Mouse (Mus musculus): Measurements from ENCODE around the gene Tbl3.

The Tbl3 gene

DNA sequence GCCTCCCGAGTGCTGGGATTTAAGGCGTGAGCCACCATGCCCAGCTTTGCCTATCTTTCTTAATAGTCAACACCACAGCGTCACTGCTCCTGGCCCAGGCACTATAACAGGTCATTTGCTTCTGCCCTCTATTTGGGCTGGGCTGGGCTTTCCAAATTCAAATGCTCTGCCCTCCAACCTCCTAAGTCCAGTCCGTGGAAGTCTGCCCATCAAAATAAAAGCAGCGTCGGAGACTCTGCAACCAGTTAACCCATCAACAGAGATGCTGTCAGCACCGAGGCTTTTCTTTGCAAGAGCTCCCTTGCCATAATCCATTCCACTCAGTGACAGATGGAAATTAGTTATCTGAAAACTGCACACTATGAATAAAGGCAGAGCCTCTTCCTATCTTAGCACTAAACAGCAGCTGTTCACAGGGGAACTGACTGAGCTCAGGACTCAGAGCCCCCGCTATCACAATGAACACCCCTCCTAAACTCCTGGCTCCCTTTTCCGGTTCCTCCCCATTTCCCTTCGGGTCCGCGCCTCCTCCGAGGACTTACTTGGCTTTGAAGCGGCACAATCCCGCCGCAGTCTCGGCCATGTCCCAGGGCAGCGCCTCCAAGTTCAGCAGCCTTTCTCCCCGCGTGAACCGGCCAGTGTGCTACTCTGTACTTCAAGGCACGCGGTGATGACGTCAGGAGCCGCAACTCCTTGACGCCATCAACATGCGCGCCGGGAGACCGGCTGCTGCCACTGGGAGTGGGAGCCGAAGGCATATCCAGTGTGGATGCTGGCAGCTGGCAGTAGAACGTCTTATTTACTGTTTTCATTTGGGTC lies at the start of gene Tbl3:
TSS of gene Tbl3 (minus strand) at position 679 of the 819 bp plus-strand sequence.
- peak; percentile 92 for DNase-seq (ENCODE audit: low spot score)

DNA sequence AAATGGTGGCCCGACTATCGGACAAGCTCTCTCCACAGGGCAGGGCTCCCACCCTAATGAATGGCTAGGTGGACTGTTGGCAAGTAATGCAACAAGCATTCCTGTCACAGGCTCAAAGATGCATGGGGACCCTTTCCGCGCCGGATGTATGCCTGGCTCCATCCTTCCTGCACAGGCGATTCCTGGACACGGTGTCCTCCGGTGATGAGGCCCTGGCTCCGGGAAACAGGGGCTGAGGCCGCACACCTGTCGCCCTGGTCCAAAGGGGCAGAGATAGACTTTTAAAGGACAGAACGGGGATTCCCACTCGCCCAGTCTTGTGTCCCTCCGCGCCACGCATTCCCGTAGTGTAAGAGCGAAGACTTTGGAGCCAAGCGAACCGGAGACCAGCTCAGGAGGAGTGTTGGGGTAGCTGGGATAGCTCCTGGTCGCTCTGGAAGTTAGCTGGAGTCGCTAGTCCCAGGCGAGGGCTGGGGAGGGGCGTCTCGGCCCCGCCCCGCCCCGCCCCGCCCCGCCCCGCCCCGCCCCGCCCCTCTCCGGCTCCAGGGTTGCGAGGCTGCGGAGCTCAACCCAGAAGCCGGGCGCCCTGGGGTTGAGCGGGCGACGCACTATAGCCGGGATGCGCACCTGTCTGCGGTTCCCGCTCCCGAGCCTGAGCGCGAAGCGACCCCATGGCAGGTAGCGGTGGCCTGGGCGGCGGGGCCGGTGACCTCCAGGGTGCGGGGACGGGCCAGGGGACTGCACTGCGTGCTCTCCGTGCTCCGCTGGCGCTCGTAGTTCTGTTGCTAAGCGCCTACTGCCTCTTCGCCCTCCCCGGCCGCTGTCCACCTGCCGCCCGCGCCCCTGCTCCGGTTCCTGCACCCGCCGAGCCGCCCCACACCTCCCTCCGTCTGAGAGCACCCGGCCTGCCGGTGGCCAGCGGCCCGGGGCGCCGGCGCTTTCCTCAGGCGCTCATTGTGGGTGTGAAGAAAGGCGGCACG lies 45.2 kb upstream of the Tbl3 start, which contains the start of gene Hs3st6:
TSS of gene Hs3st6 (plus strand) at position 574 of the 980 bp plus-strand sequence.
- DNase-seq (ENCODE audit: low spot score), result peak; percentile 9

- DNase-seq (ENCODE audit: low spot score), result no peak
Observed at GRCm38 (mm10) chr17:24751528-24751927, 44.1 kb upstream of the Tbl3 start.

- no peak for DNase-seq (ENCODE audit: low spot score)
Observed at GRCm38 (mm10) chr17:24746986-24747385, 39.5 kb upstream of the Tbl3 start.

GRCm38 (mm10) chr17:24745526-24746497 lies 38.4 kb upstream of the Tbl3 start:
- DNase-seq (ENCODE audit: low spot score), result peak; percentile 79

GRCm38 (mm10) chr17:24744381-24744780 lies 36.9 kb upstream of the Tbl3 start:
- DNase-seq (ENCODE audit: low spot score), result no peak

DNA sequence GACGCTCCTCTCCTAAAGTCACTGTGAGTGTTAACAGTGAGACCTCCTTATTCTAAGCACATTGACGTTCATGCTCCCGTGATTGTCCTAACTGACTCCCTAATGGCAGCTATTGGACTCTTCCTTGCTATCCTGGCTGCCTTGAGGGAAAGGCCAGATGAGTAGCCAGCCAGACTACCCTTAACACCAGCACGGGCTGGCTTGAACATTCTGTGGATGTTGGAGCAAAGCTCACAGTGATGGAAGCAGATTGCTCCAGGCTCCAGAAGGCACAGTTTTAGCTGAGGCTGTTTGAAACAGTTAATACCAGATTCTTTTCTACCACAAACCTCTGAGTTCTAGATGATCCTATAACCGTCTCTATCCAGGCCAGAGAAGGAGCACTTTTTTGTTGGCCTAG lies 36.4 kb upstream of the Tbl3 start:
- no peak for DNase-seq (ENCODE audit: low spot score)

- DNase-seq (ENCODE audit: low spot score), result no peak
Observed at GRCm38 (mm10) chr17:24742307-24742706, 34.8 kb upstream of the Tbl3 start.

GRCm38 (mm10) chr17:24739926-24740325 lies 32.5 kb upstream of the Tbl3 start:
- DNase-seq (ENCODE audit: low spot score), result no peak

- no peak for DNase-seq (ENCODE audit: low spot score)
Observed at GRCm38 (mm10) chr17:24738238-24738637, 30.8 kb upstream of the Tbl3 start.

GRCm38 (mm10) chr17:24737135-24737810 lies 29.8 kb upstream of the Tbl3 start:
- no peak for DNase-seq (ENCODE audit: low spot score)

DNA sequence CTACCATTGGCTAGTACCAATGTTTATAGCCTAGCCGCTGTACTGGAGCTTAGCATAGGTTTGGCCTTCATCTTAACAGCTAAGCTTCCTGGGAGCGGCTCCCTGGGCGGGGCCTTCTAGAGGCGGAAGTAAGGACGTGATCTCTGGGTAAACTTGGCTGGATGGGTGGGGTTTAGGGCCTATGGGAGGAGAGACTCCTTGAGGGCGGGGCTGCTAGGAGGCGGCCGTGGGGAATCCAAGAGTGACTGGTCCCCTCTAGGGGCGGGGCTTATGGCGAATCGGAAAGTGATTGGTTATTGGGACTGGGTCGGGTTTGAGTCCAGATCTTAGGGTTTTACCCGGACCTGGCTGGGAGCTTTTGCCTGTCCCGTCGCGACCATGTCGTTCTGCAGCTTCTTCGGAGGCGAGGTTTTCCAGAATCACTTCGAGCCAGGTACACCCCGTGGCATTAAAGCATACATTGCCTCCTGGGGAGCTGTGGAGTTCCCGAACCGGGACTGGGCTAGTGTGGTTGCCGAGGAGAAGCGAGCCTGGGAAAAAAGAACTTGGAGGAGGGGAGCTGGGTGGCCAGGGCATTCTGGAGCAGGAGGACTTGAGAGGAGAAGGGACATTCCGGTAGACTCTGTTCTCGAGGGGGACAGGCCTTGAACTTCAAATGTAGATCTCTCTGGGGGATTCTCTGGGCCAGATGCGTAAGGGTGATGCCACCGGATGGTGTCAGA lies 29.0 kb upstream of the Tbl3 start, which contains the start of gene Msrb1:
TSS of gene Msrb1 (plus strand) at position 313 of the 722 bp plus-strand sequence.
- peak; percentile 95 for DNase-seq (ENCODE audit: low spot score)

GRCm38 (mm10) chr17:24735446-24735845 lies 28.0 kb upstream of the Tbl3 start:
- no peak for DNase-seq (ENCODE audit: low spot score)

DNA sequence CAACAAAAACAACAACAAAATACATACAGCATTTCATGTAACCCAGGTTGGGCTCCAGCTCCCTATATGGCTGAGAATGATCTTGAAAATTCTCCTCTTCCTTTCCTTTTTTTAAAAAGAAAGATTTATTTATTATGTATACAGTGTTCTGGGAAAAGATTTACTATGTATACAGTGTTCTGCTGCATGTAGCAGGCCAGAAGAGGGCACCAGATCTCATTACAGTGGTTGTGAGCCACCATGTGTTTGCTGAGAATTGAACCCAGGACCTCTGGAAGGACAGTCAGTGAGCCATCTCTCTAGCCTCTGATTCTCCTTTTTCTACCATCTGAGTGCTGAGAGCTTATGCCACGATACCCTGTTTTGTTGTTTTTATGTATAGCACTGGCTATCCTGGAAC lies 27.1 kb upstream of the Tbl3 start:
- DNase-seq (ENCODE audit: low spot score), result no peak

DNA sequence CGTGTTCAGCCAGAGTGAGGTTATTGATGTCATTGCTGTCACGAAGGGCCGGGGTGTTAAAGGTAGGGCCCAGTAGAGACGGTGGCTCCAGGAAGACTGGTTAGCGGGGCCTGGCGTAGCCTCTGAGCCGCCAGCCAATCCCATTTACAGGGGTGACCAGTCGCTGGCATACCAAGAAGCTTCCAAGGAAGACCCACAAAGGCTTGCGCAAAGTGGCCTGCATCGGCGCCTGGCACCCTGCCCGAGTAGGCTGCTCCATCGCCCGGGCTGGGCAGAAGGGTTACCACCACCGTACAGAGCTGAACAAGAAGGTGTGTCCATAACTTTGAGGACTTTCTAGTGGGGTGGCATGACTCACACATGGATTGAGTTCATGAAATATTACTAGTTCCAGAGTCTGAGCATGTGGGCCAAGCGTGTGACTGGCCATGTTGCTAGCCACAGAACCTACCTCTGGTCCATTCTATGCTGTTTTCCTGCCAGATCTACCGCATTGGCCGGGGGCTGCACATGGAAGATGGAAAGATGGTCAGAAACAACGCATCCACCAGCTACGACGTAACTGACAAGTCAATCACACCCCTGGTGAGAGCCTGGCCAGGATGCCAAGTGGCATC lies 26.1 kb upstream of the Tbl3 start:
- no peak for DNase-seq (ENCODE audit: low spot score)

- no peak for DNase-seq (ENCODE audit: low spot score)
Observed at GRCm38 (mm10) chr17:24732233-24732935, 24.9 kb upstream of the Tbl3 start.

DNA sequence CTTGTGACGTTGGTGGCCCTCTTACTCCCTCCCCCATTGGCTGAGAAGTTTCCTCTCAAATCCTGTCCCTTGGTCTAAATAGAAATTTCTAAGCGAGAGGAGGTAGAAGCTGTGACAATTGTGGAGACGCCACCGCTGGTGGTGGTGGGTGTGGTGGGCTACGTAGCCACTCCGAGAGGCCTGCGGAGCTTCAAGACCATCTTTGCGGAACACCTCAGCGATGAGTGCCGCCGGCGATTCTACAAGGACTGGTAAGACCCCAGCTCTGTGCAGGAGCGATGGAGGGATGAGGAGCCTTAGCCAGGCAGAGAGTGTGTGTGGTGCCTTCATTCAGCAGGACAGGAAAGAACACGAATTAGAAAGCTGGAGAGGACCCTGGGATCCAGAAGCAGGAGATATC lies 23.3 kb upstream of the Tbl3 start:
- DNase-seq (ENCODE audit: low spot score), result no peak

DNA sequence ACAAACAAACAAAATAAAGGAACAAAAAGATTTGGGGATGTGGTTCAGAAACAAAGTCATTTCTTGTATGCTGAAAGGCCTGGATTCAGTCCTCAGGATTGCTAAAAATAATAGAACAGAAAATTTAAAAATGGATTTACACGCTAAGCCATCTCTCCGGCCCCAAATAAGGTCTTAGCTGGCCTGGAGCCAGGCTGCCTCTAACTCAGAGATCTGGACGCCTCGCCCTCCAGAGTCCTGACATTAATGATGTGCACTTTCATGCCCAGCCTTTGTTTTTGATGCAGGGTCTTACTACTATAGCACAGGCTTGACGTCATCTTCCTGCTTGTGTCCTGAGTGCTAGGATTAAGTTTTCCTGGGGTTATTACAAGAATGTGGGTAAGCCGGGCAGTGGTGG lies 21.6 kb upstream of the Tbl3 start:
- no peak for DNase-seq (ENCODE audit: low spot score)

DNA sequence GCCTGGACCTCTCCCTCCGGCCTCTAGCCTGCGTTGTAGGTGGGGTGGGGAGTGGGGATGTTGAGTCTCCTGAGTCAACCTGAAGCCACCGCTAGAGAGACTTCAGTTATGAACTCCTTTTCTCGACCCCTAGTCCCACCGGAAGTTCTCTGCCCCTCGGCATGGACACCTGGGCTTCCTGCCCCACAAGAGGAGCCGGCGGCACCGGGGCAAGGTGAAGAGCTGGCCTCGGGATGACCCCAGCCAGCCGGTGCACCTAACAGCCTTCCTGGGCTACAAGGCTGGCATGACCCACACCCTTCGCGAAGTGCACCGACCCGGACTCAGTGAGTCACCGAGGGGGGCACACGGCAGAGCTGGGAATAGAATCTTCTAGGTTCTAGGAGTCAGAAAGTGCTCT lies 20.7 kb upstream of the Tbl3 start:
- no peak for DNase-seq (ENCODE audit: low spot score)

Measured in T-cell, adult 2 months (primary cell).